Mouse (Mus musculus) lung, postnatal 10 days (tissue): ENCODE measurements at regions not wholly inside any gene's neighbourhood (a gene's known extent, or its start where the extent isn't known, plus 50 kb on each side); places are given as distances from the start of the nearest gene placed in this dataset.

Experiments used
- DNase-seq: peaks from one replicate; pipeline ENCODE4 v3.0.0; 2021

DNA sequence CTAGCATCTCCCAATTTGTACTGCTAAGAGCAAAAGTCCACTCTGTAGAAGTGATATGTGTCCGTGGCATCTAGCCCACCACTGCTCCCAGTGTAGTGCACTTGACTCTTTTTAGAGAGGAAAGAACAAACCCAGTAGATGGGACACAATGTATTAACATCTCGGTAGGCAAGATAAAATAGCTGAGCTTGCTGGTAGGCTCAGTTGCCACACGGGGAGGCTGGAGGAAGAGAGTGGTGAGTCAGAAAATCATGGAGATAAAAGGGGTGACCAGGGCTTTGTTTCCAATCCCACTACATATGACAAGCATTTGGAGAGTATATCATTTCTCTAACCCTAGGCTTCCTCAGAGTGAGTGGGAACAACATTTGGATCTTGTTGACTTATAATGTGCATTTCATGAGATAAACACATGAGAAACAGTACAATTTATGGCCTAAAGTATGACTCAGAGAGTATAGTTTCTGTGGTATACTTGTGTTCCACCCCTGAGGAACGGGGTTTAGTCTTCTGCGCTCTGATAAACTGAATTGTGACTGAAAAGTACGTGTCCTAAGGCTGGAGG, 235.4 kb downstream of the Fam49a start:
- no peak for DNase-seq

DNA sequence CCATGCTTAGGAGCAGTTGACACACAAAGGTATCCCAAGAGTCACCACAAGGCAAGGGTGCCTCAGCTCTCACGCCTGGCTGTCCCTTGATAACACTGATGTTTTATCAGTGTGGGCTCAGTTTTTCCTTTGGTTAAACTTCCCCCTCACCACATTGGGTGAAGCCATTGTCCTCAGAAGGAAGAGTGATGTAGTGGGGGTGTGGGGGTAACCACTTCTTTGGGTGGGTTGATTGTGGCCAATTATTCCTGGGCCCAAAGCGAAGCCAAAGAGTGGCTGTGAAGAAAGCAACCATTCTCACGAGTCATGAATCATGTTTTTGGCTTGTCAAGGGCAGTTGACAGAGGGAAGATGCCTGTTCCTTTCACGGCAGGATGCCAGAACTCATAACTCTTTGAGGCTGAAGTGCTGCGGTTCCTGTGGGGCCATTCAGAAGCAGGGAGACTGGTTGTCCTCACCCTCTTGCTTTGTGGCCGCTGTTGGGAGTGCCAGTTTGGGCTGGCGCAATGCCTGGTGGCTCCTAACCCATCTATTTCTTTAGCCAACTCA, 234.7 kb downstream of the Fam49a start:
- DNase-seq: peak; percentile 43

DNA sequence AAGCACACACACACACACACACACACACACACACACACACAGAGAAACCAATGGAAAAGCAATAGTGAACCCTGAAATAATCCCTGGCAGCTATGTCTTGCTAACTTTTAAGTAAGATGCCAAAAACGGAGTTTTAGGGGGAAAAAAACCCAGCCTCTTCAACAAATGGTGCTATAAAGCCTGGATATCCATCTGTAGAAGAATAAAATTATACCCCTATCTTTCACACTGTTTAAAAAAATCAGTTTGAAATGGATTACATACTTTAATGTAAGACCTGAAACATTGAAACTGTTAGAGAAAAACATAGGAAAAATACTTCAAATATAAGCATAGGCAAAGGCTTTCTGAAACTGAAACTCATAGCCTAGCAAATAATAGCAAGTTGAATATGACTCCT, 228.2 kb downstream of the Fam49a start:
- no peak for DNase-seq

DNA sequence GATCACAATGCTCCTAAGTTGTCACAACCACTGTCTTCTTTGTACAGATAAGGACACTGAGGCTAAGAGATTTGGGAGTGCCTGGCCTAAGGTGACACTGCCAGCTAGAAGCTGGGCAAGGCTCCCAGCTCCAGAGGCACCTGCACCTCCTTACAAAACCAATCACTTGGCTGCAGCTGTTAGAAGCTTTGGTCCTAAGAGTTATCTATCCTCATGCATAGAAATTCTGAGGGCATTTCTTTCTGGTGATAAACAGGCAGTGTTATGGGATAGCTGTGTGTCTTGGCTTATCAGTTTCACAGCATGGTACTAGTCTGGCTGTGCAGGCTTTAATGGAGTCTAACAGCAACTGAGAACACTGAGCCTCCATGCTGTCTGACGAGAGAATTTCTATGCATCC, 226.2 kb downstream of the Fam49a start:
- DNase-seq: no peak

DNA sequence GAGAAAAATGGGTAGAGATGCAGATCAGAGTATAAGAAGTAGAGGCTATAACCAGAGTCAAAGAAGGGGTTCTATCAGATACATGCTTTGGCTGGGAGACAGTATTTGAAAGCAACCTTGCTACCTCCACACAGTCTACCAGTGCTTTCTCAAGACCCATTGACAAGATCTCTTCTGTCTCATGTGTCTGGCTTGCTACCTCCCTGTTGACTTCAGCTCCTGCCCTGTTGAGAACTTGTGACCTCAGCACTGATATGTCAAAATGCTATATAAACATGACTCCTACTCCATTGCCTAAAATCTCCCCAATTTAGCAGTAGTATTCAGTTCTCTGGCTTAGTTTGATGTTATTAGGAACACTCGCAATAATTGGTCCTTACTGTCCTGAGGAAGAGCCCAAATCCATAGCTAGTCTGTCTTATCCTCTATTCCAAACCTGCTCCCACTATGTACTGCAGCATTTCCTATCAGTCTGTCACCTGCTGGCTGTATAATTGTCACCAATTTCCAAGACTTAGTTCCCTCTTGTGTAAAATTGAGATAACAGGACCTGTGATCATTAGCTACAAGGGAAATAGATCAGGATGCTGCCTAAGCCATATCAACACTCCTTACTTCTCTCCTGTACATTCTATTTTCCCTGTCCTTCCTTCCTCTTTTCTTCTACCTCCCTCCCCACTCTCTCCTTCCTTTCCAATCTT, 224.9 kb downstream of the Fam49a start:
- no peak for DNase-seq

DNA sequence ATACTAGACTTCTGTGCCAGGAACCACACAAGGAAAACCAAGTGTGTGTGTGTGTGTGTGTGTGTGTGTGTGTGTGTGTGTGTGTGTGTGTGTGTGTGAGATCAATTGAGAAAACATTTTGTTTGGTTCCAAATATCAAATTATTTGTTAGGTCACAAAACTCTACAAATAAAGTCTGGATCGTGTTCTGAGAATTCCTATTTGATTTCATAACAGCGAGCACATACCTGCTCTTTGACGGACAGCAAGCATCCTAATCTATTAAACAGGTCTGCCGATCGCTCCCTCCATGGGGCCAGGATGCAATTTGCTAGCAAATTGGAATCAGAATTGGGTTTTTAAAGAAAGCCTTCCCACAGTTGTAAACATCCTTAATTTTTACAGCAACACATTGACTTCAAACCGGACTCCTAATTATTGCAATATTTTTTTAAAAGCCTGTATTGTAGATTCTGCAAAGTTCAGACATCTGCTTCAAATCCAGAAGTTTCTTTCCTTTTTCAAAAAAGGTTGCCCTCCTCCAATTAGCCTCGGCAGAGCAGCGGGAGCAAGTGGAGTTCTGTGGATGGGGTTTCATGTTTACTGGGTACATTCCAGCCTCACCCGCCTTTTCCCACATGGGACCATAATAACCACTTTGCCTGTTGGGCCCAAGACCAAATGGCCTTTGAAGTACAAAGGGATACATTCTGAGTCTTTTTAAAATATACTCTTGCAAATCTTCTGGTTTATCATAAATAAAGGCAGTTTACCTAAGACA, 223.2 kb downstream of the Fam49a start:
- DNase-seq: no peak

DNA sequence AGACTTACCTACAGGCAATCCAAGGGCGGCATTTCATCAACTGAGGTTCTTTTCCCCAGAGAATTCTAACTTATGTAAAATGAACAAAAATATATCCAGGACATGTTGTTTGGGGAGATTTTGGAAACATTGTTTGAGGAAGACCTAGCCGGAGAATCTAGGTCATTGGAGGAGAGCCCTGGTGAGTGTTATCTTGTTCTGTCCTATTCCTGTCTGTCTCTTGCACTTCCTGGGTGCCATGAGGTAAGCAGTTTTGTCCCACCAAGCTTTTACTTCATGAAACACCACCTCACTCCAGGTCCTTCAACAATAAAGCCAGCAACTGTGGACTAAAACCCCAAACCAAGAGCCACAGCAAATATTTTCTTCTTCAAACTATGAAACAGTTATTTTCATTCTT, 218.5 kb downstream of the Fam49a start:
- DNase-seq: no peak

DNA sequence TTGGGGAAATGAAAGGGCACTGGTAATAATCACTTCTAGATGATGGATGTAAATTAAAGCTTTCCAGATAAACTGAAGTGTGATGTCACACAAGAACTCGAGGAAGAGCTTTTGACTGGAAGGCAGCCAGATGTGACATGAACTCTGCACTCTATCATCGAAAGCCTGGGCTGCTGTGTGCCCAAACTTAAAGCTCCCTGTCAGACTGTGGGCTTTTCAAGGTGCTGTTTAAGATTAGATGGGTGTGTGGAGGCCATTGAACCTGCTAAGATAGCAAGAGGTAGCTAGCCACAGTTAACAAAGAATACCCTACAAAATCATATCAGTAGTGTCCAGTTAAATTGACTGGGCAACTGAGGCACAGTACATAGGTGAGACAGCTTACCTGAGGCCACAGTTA, 190.1 kb downstream of the Fam49a start:
- no peak for DNase-seq

DNA sequence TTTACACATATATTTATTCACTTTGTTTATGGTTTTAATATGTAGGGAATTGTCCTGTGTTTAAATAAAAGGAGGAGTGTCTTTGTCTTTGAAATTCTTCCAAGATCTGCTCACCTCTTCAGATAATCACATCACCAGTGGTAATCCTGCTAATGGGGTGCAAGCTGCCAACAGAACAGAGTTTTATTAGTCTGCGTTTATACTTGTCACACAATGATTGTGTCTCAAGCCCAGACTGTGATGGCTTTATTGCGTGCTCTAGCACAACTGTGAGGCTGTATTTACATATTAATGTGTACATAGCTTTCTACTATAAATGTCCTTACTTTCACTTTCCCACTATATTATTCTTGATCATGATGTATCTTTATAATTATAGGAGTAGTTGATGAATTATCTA, 184.8 kb downstream of the Fam49a start:
- no peak for DNase-seq

DNA sequence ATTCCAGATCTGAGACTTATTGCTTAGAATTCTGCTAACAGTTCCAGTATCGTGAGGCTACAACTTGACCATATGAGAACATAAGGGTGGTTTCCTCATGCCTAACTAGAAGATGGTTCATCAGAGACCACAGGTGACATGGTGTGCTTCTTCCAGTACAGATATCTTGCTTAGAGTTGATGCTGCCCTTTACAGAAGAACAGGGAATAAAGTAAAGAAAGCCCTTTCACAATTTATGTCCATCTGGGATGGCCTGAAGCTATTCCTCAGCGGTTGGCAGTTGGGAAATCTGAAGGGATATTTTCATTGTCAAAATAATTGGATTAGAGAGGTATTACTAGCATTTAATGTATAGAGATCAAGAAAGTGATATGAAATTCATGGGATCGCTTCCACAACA, 184.3 kb downstream of the Fam49a start:
- no peak for DNase-seq

DNA sequence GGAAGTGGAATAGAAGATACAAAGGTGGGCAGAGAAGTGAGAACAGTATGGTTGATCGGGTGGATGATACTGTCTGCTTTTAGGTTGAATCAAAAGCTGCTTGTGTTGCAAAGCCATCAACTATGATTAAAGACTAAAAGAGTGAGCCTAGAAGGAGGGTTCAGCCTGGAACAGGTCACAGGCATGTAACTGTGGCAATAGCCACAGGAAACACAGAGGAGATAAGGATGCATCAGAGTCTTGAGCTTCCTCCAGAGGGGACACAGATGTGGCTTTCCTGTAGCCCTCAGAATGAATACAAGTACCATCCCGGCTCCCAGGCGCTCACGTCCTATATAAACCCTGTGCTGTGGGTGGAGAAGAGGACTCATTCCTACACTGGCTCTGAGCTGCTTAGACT, 180.9 kb downstream of the Fam49a start:
- no peak for DNase-seq

DNA sequence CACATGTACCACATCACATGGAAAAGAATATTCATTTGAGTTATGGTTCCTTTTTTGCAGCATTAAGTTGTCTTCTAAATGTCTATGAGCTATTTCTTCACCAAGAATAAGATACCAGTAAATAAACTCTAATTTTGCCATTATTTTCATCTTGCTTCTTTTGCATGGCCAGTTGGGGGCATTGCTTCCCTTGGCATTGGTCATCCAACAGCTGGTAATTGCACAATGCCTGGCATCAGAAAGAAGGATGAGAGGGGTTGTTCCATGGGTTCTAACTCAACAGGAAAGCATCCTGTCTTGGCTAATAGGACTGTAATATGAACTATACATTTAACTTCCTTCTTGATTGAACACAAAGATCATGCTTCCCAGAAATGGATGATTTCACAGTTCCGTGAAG, 174.4 kb downstream of the Fam49a start:
- DNase-seq: no peak

DNA sequence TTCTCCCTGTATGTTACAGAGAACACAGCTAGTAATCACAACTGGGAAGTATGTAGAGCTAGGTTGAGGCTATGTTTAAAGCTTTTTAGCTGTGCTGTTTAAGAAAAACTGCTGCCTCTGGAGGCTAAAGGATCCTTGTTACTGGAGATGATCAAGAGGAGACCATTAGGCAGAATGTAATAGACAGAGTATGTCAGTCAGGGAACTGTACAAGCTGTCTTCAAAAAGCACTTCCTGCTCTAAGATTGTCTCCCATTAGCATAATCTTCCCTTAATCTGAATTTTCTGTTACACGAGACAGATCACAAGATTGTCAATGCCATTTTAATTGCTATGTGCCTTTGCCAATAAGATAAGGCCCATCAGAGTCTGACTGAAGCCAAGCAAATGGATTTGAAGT, 170.7 kb downstream of the Fam49a start:
- no peak for DNase-seq
